Mouse (Mus musculus) MEL (cell line): ENCODE measurements at regions not wholly inside any gene's neighbourhood (a gene's known extent, or its start where the extent isn't known, plus 50 kb on each side); places are given as distances from the start of the nearest gene placed in this dataset.

Source experiments
- CTCF ChIP-seq, 3 experiments: IDR thresholded peaks in 2 of 3; conservative IDR thresholded peaks in 1 of 3; 2 replicates each; pipeline ENCODE4 v1.5.1; 2011 to 2012; ENCODE audit warnings: low read length in 3 of 3, low read depth in 2 of 3, mild to moderate bottlenecking in 2 of 3, improper control_type of control experiment in 1 of 3, inconsistent platforms in 1 of 3, mixed read lengths in 1 of 3, moderate library complexity in 1 of 3; ENCODE audit not compliant: control insufficient read depth in 1 of 3, insufficient read depth in 1 of 3, poor library complexity in 1 of 3, severe bottlenecking in 1 of 3
- GATA1 ChIP-seq: IDR thresholded peaks from 2 replicates; pipeline ENCODE4 v1.6.1; 2011; ENCODE audit warnings: low read depth, low read length, improper control_type of control experiment
- POLR2AphosphoS5 ChIP-seq: IDR thresholded peaks from 2 replicates; pipeline ENCODE4 v1.6.1; 2012; ENCODE audit warnings: low read depth, borderline replicate concordance, mild to moderate bottlenecking, inconsistent platforms, low read length, moderate library complexity, mixed read lengths
- ZKSCAN1 ChIP-seq: IDR thresholded peaks from 2 replicates; pipeline ENCODE4 v1.6.1; 2012; ENCODE audit warnings: low read depth, mild to moderate bottlenecking, inconsistent platforms, low read length, improper control_type of control experiment, moderate library complexity

- TF ChIP-seq CTCF (IDR thresholded peaks at IDR 0.05 in 2 of 3, conservative IDR thresholded peaks at IDR 0.05 in 1 of 3; ENCODE audit: control insufficient read depth in 1 of 3, insufficient read depth in 1 of 3, low read depth in 2 of 3, low read length in 3 of 3, poor library complexity in 1 of 3, severe bottlenecking in 1 of 3) (peak; percentile 64 to 73 (median 70)), GATA1 (no peak), ZKSCAN1 (no peak), POLR2AphosphoS5 (no peak)
Measured at GRCm38 (mm10) chr6:31136895-31137294, 178.0 kb upstream of the Klf14 start.
